8 mouse cellular contexts compared by ENCODE assay signal in genomic region chr12:81859351-81860307, GRCm38 (mm10). TPM values are rescaled to one million over a fixed set of nuclear protein-coding genes. Genes with fewer than 3 reads are reported as not detected.
DNase-seq lines count a peak whose midpoint lies in the region; ATAC-seq and TF ChIP-seq lines count a peak whose summit lies in the region.

Gene Pcnx, plus strand, starts transcription at chr12:81860023.

- H3K27ac ChIP-seq in forebrain, embryonic 11.5 days (ENCODE audit: low read depth, low read length) = peak within 1 kb of the TSS; percentile 91
- peak within 1 kb of the TSS; percentile 95 for H3K27ac ChIP-seq in heart, embryonic 16.5 days (ENCODE audit: low read length)
- peak within 1 kb of the TSS; percentile 86 for H3K27ac ChIP-seq in liver, postnatal 0 days (ENCODE audit: low read depth)

- no peaks in the 10 kb centered on the region for H3K36me3 ChIP-seq in forebrain, embryonic 11.5 days (ENCODE audit: control insufficient read depth, insufficient read depth, low read length)
- no peaks in the 10 kb centered on the region for H3K36me3 ChIP-seq in heart, embryonic 16.5 days (ENCODE audit: control insufficient read depth, insufficient read depth)
- H3K36me3 ChIP-seq in liver, postnatal 0 days (replicated peaks; ENCODE audit: insufficient read depth, low read length) = no peaks in the 10 kb centered on the region

- ATAC-seq in forebrain, embryonic 11.5 days (replicated peaks; ENCODE audit: low FRiP score) = peak; percentile 90
- peak; percentile 80 for ATAC-seq in heart, embryonic 16.5 days (replicated peaks; ENCODE audit: extremely low read depth, insufficient read depth, low FRiP score)
- peak; percentile 76 for ATAC-seq in liver, postnatal 0 days
- ATAC-seq in neutrophil, adult 5-6 weeks (ENCODE audit: extremely low read depth, insufficient number of reproducible peaks, low FRiP score, poor library complexity, severe bottlenecking) = peak; percentile 85

- H3K9me3 ChIP-seq in forebrain, embryonic 11.5 days (ENCODE audit: control insufficient read depth, low read length) = no peaks in the 10 kb centered on the region
- no peaks in the 10 kb centered on the region for H3K9me3 ChIP-seq in heart, embryonic 16.5 days (replicated peaks; ENCODE audit: control insufficient read depth, low read length)
- H3K9me3 ChIP-seq in liver, postnatal 0 days (ENCODE audit: low read length) = no peaks in the 10 kb centered on the region

- no peak for TF ChIP-seq EP300 in liver, postnatal 0 days (IDR thresholded peaks at IDR 0.05; ENCODE audit: low read depth)

- peak within 1 kb of the TSS; percentile 97 for H3K9ac ChIP-seq in forebrain, embryonic 11.5 days (ENCODE audit: low read length)
- H3K9ac ChIP-seq in heart, embryonic 16.5 days (ENCODE audit: low read length) = peak within 1 kb of the TSS; percentile 98
- peak within 1 kb of the TSS; percentile 83 for H3K9ac ChIP-seq in liver, postnatal 0 days (replicated peaks)

- H3K4me2 ChIP-seq in forebrain, embryonic 11.5 days (ENCODE audit: low read depth, low read length, severe bottlenecking) = peak within 1 kb of the TSS; percentile 68
- H3K4me2 ChIP-seq in heart, embryonic 16.5 days (ENCODE audit: low read depth, low read length) = peak within 1 kb of the TSS; percentile 83
- H3K4me2 ChIP-seq in liver, postnatal 0 days (ENCODE audit: low read depth, low read length) = peak within 1 kb of the TSS; percentile 89

- peaks cover 10% of the 10 kb centered on the region for H3K4me1 ChIP-seq in forebrain, embryonic 11.5 days (replicated peaks; ENCODE audit: control insufficient read depth, insufficient read depth, low read length)
- H3K4me1 ChIP-seq in heart, embryonic 16.5 days (ENCODE audit: control insufficient read depth, insufficient read depth, low read length) = peaks cover 53% of the 10 kb centered on the region
- H3K4me1 ChIP-seq in liver, postnatal 0 days (ENCODE audit: insufficient read depth) = peaks cover 20% of the 10 kb centered on the region

- H3K4me3 ChIP-seq in forebrain, embryonic 11.5 days (ENCODE audit: low read depth, low read length) = peak within 1 kb of the TSS; percentile 96
- H3K4me3 ChIP-seq in heart, embryonic 16.5 days (ENCODE audit: low read length) = peak within 1 kb of the TSS; percentile 75
- peak within 1 kb of the TSS; percentile 85 for H3K4me3 ChIP-seq in liver, postnatal 0 days (ENCODE audit: low read depth, low read length)

- no peaks in the 10 kb centered on the region for H3K27me3 ChIP-seq in forebrain, embryonic 11.5 days (ENCODE audit: control insufficient read depth, insufficient read depth, low read length)
- no peaks in the 10 kb centered on the region for H3K27me3 ChIP-seq in heart, embryonic 16.5 days (ENCODE audit: control insufficient read depth, insufficient read depth, low read length)
- peaks cover 7% of the 10 kb centered on the region; the same call in 1 of the 2 replicates for H3K27me3 ChIP-seq in liver, postnatal 0 days (ENCODE audit: insufficient read depth, low read length)

- DNase-seq in CD4-positive, CD25-positive, alpha-beta regulatory T cell, adult 2 months (ENCODE audit: low read depth, low spot score) = peak; percentile 89
- DNase-seq in brain, adult 2 months (ENCODE audit: low read depth, low spot score) = peak; percentile 94
- peak; percentile 93 for DNase-seq in forebrain, embryonic 11.5 days (ENCODE audit: low spot score)
- peak; percentile 88 to 94 for DNase-seq in kidney, postnatal 36 days
- DNase-seq in liver, postnatal 0 days = peak; percentile 88
- DNase-seq in testis, postnatal 14 days (ENCODE audit: low spot score) = peak; percentile 89

- TF ChIP-seq CTCF in liver, postnatal 0 days (IDR thresholded peaks at IDR 0.05; ENCODE audit: low read depth) = peak; percentile 67

- WGBS in forebrain, embryonic 11.5 days = 3% methylated on average over 53 of the region's 83 CpGs
- WGBS in heart, embryonic 16.5 days = 4% methylated on average over 31 of the region's 83 CpGs
- WGBS in liver, postnatal 0 days (ENCODE audit: insufficient replicate concordance) = 5% methylated on average over 30 of the region's 83 CpGs

RNA-seq across cellular contexts. Expression of gene Pcnx, which starts in this region (rescaled TPM):
- 14.6 and 14.8 TPM in 2 replicates for polyA plus RNA-seq in forebrain, embryonic 11.5 days (2014; fragmentation: Nextera tagmentation; extraction: Ambion mirVana)
- 9.3 and 10.9 TPM in 2 replicates for polyA plus RNA-seq in heart, embryonic 16.5 days (2015; fragmentation: Nextera tagmentation; extraction: Ambion mirVana)
- 2.4 and 2.7 TPM in 2 replicates for polyA plus RNA-seq in liver, postnatal 0 days (2015; fragmentation: Nextera tagmentation; extraction: Ambion mirVana)
- total RNA-seq in neutrophil, adult 5-6 weeks (2017) = 27.6 and 37.4 TPM in 2 replicates

Comparison
In these comparisons a context has a peak if more than half of its experiments do, and no peak if none do; other contexts are left out.
1. Peak in every context shown above with its lines: DNase-seq, ATAC-seq, H3K4me3 ChIP-seq and H3K27ac ChIP-seq.